Mouse (Mus musculus) large intestine, adult 2 months (tissue): ENCODE results near the gene Zfp704. TPM values are rescaled to one million over a fixed set of nuclear protein-coding genes. Genes with fewer than 3 reads are reported as not detected.

Source experiments
- DNase-seq: peaks from one replicate; pipeline ENCODE4 v3.0.0-alpha.2; 2012; ENCODE audit warnings: low read depth, low spot score
- WGBS: fragments of 180-500 bp; shearing (Covaris S2); methylation state at CpG from one replicate; pipeline ENCODE4 v1.1.7; 2018; 5-methylcytosine and 5-hydroxymethylcytosine counted together
- polyA plus RNA-seq: library from polyadenylated mRNA; depleted of rRNA; stranded (reverse); fragments of >200 nt; gene quantifications from 2 replicates; pipeline ENCODE4 v1.2.3, GENCODE M21; 2012

The Zfp704 gene
- polyA plus RNA-seq, 1 experiment = 2.4 TPM

DNA sequence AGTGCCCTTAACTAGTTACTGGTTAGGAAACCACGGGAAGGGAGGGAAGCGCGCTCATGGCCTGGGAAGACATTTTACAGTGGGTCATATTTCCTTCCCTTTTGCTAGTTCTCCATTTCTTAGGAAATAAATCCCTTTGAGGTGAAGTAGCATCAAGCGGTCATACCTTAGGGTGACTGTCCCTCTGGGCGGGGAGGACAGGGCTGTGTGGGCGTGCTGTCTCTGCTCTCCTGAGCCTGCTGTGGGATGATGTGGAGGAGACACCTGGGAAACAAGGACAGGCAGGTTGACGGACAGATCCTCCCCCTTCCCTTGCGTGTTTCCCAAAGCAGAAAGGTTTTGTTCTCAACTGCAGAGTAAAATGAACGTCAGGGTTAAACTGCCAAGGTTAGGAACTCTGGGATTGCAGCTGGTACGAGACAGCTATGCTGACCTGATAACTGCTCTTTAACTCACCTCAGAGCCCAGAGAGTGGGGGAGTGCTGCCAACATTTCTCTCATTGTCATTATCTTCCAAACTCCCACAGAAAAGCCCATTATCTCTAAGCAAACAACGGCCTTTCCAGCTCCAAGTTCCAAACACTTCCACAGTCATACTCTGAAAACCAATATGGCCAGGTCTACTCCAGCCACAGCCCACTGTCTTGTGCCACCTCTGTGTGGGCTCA is 170.1 kb downstream of the Zfp704 start:
- no peak for DNase-seq
- 85% methylated on average over 11 of the region's 11 CpGs for WGBS

- WGBS = 83% methylated on average over 6 of the region's 6 CpGs
- DNase-seq = no peak
Observed at GRCm38 (mm10) chr3:9436256-9436655, 173.6 kb downstream of the Zfp704 start.

DNA sequence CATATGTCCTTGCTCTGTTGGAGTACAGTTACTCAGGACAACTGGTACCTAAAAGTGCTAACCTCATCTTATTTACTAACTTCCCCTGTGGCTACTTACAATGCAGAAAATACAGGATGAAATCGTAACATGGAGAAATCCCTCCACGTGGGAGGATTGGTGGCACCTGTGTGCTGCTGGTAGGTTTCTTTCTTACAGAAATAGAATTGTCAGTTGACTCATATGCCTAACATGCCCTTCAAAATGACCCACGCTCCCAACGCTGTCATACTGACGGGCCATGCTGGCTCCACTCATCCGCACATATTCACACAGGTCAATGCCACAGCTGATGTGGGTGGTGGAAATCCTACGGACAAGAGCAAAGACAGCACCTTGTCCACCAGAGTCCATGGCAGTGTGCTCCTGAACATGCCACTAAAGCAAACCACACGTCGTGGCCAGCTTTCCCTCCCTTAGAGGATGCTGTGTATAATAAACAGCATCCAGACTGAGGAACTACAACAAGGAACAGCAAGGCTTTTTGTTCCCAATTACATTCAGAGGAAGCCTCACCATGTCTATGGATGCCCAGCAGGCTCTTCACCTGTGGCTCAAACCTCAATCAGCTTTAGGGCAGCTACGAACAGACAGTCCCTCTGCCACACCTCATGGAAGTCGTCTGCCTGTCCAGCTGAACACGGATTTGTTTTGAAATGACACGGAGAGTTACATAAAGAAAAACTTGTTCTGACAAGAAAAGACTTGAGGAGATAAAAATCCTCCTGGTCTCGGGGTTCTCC is 175.3 kb downstream of the Zfp704 start:
- no peak for DNase-seq
- WGBS = 89% methylated on average over 14 of the region's 14 CpGs

DNA sequence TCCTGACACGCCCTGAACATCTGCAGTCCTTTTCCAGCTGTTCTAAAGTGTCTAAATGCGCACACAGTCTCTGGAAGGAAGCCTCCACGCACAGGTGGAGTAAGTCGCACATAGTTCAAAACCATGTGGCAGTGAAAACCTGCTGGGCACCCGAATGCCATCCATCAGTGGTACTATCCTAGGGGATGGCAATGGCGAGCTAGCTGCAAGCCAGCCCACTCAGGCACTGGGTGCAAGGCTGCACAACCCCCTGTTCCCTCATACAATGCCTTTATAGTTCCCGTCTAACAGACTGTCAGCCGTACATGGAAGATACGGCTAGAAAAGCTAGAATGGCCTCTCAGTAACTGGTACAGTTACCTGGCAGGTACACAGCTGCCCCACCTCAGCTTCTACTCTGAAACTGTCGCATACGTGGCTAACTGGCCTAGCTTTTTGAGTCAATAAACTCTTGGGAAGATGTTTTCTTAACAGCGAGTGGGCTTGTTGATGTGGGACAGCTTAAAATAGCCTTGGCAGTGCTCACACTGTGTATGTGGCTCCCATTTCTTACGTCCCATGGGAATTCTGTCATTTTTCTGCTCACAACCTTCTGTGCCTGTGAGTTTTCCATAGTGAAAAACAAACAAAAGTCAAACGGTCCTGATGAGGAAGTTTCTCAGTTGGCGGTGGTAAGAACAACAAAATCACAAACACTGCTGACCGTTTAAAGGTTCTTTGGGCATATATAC is 176.9 kb downstream of the Zfp704 start:
- WGBS = 82% methylated on average over 16 of the region's 16 CpGs

GRCm38 (mm10) chr3:9432226-9432625 is 177.7 kb downstream of the Zfp704 start:
- DNase-seq = no peak
- WGBS = 53% methylated on average over 3 of the region's 3 CpGs

More for the DNA sequence above, 176.9 kb downstream of the Zfp704 start:
- DNase-seq = no peak

GRCm38 (mm10) chr3:9429946-9430345 is 179.9 kb downstream of the Zfp704 start:
- 94% methylated on average over 3 of the region's 3 CpGs for WGBS

DNA sequence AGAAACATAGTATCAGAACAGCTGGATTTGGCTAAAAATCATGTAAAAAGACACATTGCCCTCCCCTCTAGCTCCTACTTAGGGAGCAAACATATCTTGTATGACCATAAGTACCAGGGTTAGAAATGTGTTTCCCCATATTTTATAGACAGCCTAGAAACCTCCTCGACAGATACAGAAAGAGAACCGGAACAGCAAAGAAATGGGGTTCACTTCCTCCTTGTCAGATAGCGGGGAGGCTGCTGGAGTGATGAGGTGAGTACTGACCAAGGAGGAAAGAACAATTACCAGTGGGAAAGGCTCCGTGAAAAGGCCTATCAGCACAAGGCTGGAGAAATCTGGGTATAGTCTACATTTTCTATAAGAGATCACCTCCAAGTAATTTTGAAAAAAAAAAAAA is 182.1 kb downstream of the Zfp704 start:
- WGBS = 88% methylated on average over 4 of the region's 4 CpGs
- DNase-seq = no peak

More at GRCm38 (mm10) chr3:9429946-9430345, 179.9 kb downstream of the Zfp704 start:
- DNase-seq = no peak

- DNase-seq = no peak
- WGBS = 98% methylated on average over 5 of the region's 5 CpGs
Observed at GRCm38 (mm10) chr3:9425661-9426060, 184.2 kb downstream of the Zfp704 start.

DNA sequence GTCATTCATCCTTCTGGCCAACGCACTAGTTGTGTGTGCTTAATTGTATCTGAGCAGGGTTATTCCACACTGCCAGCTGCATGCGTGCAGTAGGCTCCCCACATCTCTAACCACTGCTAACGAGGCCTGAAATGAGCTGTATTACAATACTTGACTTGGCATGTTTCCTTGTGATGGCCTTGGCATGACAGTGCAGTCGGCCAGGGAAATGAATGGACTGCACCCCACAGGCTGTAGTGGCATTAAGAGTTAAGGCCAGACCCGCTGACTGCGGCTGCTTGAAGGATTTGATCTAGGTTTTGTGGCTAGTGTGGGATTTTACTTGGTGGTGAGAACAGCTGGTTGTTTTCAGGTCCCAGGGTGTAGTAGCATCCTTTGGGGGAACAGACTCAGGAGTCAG is 185.2 kb downstream of the Zfp704 start:
- WGBS = 90% methylated on average over 6 of the region's 6 CpGs
- DNase-seq = no peak

- 88% methylated on average over 6 of the region's 6 CpGs for WGBS
- DNase-seq = no peak
Observed at GRCm38 (mm10) chr3:9423669-9424068, 186.2 kb downstream of the Zfp704 start.

- WGBS = 98% methylated on average over 4 of the region's 4 CpGs
- no peak for DNase-seq
Observed at GRCm38 (mm10) chr3:9408896-9409295, 201.0 kb downstream of the Zfp704 start.

GRCm38 (mm10) chr3:9407801-9408200 is 202.1 kb downstream of the Zfp704 start:
- DNase-seq = no peak
- WGBS = 80% methylated on average over 10 of the region's 10 CpGs

DNA sequence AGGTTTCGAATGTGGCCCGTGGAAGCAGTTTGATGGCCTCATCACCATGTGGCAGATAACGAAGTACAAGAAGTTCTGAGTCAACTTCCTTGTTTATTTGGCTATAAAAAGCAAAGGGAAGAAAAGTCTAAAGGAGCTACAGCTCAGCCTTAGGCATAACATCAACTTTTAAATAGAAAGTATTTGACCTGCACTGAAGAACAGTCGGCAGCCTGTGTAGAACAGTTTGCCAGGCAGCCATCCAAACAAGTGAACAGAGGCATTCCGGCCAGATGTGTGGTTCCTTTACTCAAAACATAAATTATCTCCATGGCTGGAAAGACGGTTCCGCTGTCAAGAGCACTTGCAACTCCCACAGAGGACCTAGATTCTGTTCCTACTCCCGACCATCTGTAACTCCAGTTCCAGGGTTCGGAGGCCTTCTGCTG is 202.8 kb downstream of the Zfp704 start:
- 38% methylated on average over 9 of the region's 9 CpGs for WGBS
- DNase-seq = no peak

GRCm38 (mm10) chr3:9405341-9405740 is 204.5 kb downstream of the Zfp704 start:
- DNase-seq = no peak

DNA sequence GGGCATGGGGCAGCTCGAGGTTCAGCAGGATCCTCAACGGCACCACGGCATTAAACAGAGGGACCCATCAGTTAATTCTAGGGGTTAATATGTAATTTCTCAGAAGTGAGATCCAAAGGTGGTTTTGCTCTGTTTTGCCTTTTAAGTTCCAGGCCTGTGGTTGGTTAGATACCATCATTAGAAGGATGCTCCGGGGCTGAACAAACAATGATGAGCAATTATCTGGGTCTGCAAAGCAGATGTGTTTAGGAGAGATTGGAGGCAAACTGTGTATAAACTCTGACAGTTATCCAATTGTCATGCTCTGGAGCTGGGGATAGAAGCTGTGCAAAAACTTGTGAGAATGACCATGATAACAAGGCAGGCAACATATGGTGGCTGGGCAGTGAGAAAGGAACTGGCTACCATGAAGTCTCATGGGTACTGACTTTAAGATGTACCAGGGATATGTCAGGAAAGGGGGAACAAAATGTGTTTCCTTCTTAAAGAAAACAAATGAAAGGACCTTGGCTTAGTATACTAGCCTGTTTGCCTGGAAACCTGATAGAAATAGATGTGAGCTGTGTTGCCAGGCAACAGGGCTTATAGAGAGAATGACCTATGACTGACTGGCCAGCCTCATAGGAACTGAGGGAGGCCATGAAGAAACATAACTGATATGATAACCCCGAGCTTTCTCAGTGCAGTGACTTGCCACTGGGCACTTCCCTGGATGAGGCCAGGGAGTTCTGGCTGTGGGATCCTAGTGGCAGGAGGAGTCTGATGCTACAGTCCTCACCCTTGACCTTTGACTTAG is 206.4 kb downstream of the Zfp704 start:
- 56% methylated on average over 5 of the region's 5 CpGs for WGBS

More at GRCm38 (mm10) chr3:9405341-9405740, 204.5 kb downstream of the Zfp704 start:
- WGBS = 70% methylated on average over 9 of the region's 9 CpGs

GRCm38 (mm10) chr3:9402836-9403235 is 207.0 kb downstream of the Zfp704 start:
- WGBS = 37% methylated on average over 5 of the region's 5 CpGs
- DNase-seq = no peak

More for the DNA sequence above, 206.4 kb downstream of the Zfp704 start:
- no peak for DNase-seq

DNA sequence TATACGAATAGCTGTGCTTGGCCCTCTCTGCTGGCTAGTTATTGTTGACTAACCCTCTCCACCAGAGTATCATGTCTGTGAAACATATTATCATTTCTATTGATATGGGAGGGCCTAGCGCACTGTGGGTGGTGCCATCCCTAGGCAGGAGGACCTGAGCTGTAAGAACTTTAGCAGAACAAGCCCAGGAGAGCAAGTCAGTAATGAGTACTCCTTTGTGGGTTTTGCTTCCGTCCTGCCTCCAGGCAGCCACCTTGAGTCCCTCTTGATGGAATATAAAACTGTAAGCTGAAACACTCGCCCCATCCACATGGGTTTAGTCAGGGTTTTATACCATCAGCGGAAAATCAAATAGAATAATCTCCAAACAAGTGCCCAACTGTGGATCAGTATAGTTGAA is 207.5 kb downstream of the Zfp704 start:
- WGBS = 88% methylated on average over 5 of the region's 5 CpGs
- no peak for DNase-seq

- WGBS = 86% methylated on average over 6 of the region's 6 CpGs
- no peak for DNase-seq
Observed at GRCm38 (mm10) chr3:9401685-9402084, 208.2 kb downstream of the Zfp704 start.

DNA sequence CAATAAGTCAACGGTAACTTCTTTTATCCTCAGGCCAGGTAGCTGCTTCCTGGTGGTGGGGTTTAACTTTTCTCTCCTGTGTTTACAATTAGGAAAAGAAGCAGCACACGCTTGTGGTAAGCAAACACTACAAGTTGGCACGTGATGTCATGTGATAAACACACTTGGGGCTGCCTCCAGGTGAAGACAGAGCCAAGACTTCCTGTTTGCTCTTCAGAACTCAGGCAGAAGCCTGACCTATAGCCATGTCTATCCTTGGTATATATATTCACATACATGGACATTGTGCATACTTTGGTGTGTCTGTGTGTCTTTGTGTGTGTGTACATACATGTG is 209.0 kb downstream of the Zfp704 start:
- DNase-seq = no peak
- 8% methylated on average over 3 of the region's 3 CpGs for WGBS
